Mouse (Mus musculus): Measurements from ENCODE around the gene Gm11639. TPM values are rescaled to one million over a fixed set of nuclear protein-coding genes. Genes with fewer than 3 reads are reported as not detected.
A peak's percentile ranks its signal among the peaks of the same experiment; 100 is the strongest.

The Gm11639 gene
- total and polyA plus RNA-seq, 3 experiments = 0.21 to 0.67 (median 0.32) TPM

DNA sequence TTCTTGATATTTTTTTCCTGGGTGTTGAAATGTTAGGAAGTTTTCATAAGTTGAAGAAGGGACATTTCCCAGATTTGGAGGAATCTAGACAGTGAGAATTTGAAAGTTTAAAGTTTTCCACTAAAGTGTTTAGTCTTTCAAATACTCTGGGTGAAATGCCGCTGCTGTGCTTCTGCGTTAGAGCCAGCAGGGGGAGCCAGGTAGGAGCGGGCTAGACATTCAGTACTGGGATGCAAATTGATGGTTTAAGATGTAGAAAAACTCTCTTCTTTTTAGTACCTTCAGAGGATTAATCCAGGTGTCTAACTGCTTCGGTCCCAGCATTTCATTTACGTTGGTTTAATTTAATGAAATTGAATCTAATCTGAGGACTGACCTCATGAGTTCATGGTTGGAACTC lies 82.6 kb downstream of the Gm11639 start (continued):
- TF ChIP-seq ZKSCAN1 (IDR thresholded peaks at IDR 0.05; ENCODE audit: borderline replicate concordance, low read depth, low read length) = no peak
- 0 out of 2 replicates have a peak, but pooled peaks have one; percentile 36 for TF ChIP-seq BHLHE40 (IDR thresholded peaks at IDR 0.05; ENCODE audit: low read depth, low read length)
- no peak for TF ChIP-seq IRF4 (IDR thresholded peaks at IDR 0.05; ENCODE audit: low read depth, low read length)
- TF ChIP-seq NRF1 (IDR thresholded peaks at IDR 0.05; ENCODE audit: low read depth, low read length) = no peak
- 0 out of 2 replicates have a peak, but pooled peaks have one; percentile 37 for TF ChIP-seq MEF2A (IDR thresholded peaks at IDR 0.05; ENCODE audit: borderline replicate concordance, low read depth, low read length)
- TF ChIP-seq GABPA (IDR thresholded peaks at IDR 0.05; ENCODE audit: insufficient replicate concordance, low read depth, low read length) = no peak
- TF ChIP-seq CHD1 (IDR thresholded peaks at IDR 0.05; ENCODE audit: low read depth, low read length) = no peak
- no peak for TF ChIP-seq USF1 (IDR thresholded peaks at IDR 0.05; ENCODE audit: low read depth, low read length)
- no peak for TF ChIP-seq SIN3A (IDR thresholded peaks at IDR 0.05; ENCODE audit: low read length)
- peak; percentile 29; the same call in 1 of the 2 replicates for TF ChIP-seq ZC3H11A (IDR thresholded peaks at IDR 0.05; ENCODE audit: low read depth, low read length)
- TF ChIP-seq POLR2AphosphoS2 (IDR thresholded peaks at IDR 0.05; ENCODE audit: low read depth, low read length) = no peak
- TF ChIP-seq MAZ (IDR thresholded peaks at IDR 0.05; ENCODE audit: low read depth, low read length) = peak; percentile 66; the same call in 1 of the 2 replicates
- no peak; the same call in 1 of the 2 replicates for TF ChIP-seq JUND (conservative IDR thresholded peaks at IDR 0.05; ENCODE audit: low read depth, low read length)
- no peak for TF ChIP-seq JUN (IDR thresholded peaks at IDR 0.05; ENCODE audit: insufficient read depth, low read depth, low read length)
- TF ChIP-seq ZNF384 (IDR thresholded peaks at IDR 0.05; ENCODE audit: low read depth, low read length) = 0 out of 2 replicates have a peak, but pooled peaks have one; percentile 30
- TF ChIP-seq EP300 (IDR thresholded peaks at IDR 0.05; ENCODE audit: low read length) = no peak
- TF ChIP-seq CHD2 (IDR thresholded peaks at IDR 0.05; ENCODE audit: low read length) = no peak
- TF ChIP-seq ETS1 (conservative IDR thresholded peaks at IDR 0.05; ENCODE audit: low read depth, low read length) = no peak; the same call in 1 of the 2 replicates
- TF ChIP-seq NELFE (IDR thresholded peaks at IDR 0.05; ENCODE audit: low read depth, low read length) = 0 out of 2 replicates have a peak, but pooled peaks have one; percentile 35

DNA sequence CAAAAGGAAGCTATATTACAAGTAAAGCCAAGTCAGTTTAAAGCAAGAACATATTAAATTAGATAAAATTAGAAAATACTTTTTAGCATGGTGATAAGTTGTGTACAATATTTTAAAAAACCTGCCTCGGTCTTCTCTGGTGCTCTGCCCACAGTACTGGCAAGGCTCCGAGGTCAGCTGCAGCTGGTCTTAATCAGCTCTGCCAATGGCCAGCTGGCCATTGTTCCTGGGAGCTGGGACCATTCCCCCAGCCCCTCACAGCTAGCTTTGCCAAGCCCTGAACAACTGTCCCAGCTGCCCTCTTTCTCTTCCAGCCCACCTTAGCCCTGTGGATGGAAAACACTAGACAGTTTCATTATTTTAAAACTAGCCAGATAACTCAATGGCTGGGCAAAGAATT lies 93.3 kb downstream of the Gm11639 start:
- no peaks in the 10 kb centered on the region for H3K79me2 ChIP-seq (replicated peaks; ENCODE audit: control insufficient read depth, extremely low read depth, insufficient read depth, poor library complexity, severe bottlenecking)
- dilution Hi-C loops (cut with MboI; ENCODE audit: extremely low pct_ligation_motif_present, extremely low pct_unique_long_range_greater_than_20kb, low sequenced_read_pairs) = no loop called here
- TF ChIP-seq POLR2A (IDR thresholded peaks at IDR 0.05; ENCODE audit: low read depth, low read length) = no peak
- TF ChIP-seq MYC (IDR thresholded peaks at IDR 0.05; ENCODE audit: low read depth, low read length) = no peak
- no peak for TF ChIP-seq USF1 (IDR thresholded peaks at IDR 0.05; ENCODE audit: low read depth, low read length)
- no peak for TF ChIP-seq IRF4 (IDR thresholded peaks at IDR 0.05; ENCODE audit: low read depth, low read length)
- TF ChIP-seq SIN3A (IDR thresholded peaks at IDR 0.05; ENCODE audit: low read length) = no peak
- no peak for TF ChIP-seq BHLHE40 (IDR thresholded peaks at IDR 0.05; ENCODE audit: low read depth, low read length)
- no peak for TF ChIP-seq NRF1 (IDR thresholded peaks at IDR 0.05; ENCODE audit: low read depth, low read length)
- no peak for TF ChIP-seq GABPA (IDR thresholded peaks at IDR 0.05; ENCODE audit: insufficient replicate concordance, low read depth, low read length)
- no peak for TF ChIP-seq MAX (IDR thresholded peaks at IDR 0.05; ENCODE audit: low read length)
- no peak for TF ChIP-seq EP300 (IDR thresholded peaks at IDR 0.05; ENCODE audit: low read length)
- no peak overlapping the region for H3K27ac ChIP-seq (ENCODE audit: insufficient read depth, low read depth)
- no peak for DNase-seq (ENCODE audit: extremely low read depth)
- 0 out of 4 replicates have a peak, but pooled peaks cover 0 to 2% of the 10 kb centered on the region in 2 experiments for H3K4me1 ChIP-seq (ENCODE audit: control insufficient read depth in 1 of 2, insufficient read depth in 2 of 2)
- H3K27me3 ChIP-seq (replicated peaks) = no peaks in the 10 kb centered on the region
- no peak overlapping the region for H3K9ac ChIP-seq (ENCODE audit: insufficient read depth, low read depth)
- no peak overlapping the region for H3K4me2 ChIP-seq (ENCODE audit: insufficient read depth, low read depth, poor library complexity, severe bottlenecking)
- H3K4me3 ChIP-seq (replicated peaks in 1 of 3; ENCODE audit: low read depth in 2 of 3, low read length in 2 of 3, poor library complexity in 1 of 3) = no peak overlapping the region
- H3K9me3 ChIP-seq (replicated peaks; ENCODE audit: low read length) = no peaks in the 10 kb centered on the region
- in situ Hi-C loops (cut with MboI; ENCODE audit: low pct_ligation_motif_present, low pct_unique_long_range_greater_than_20kb, low sequenced_read_pairs) = no loop called here
- no peaks in the 10 kb centered on the region for H3K36me3 ChIP-seq (replicated peaks in 1 of 2; ENCODE audit: control insufficient read depth in 1 of 2, insufficient read depth in 1 of 2, low read length in 1 of 2)

Data from CH12.LX (cell line).